Mouse (Mus musculus) forebrain, embryonic 12.5 days (tissue): ENCODE results near the gene Cep95. TPM values are rescaled to one million over a fixed set of nuclear protein-coding genes. Genes with fewer than 3 reads are reported as not detected.

Source experiments
- ATAC-seq: fragments of 200-750 bp; cut with Nextera tagmentation; 2 replicates; pipeline ENCODE4 v1.8.0; 2017; ENCODE audit warnings: moderate TSS enrichment; ENCODE audit not compliant: low FRiP score
- H3K27ac ChIP-seq: fragments of 300-500 bp; sonication (generic); 2 replicates; pipeline ENCODE4 v1.5.1; 2016; ENCODE audit warnings: mild to moderate bottlenecking
- H3K27me3 ChIP-seq: fragments of 300-500 bp; sonication (generic); 2 replicates; pipeline ENCODE4 v1.6.1; 2016; ENCODE audit warnings: mild to moderate bottlenecking
- H3K36me3 ChIP-seq: fragments of 300-500 bp; sonication (generic); replicated peaks from 2 replicates; pipeline ENCODE4 v1.6.1; 2016; ENCODE audit warnings: mild to moderate bottlenecking
- H3K4me1 ChIP-seq: fragments of 300-500 bp; sonication (generic); 2 replicates; pipeline ENCODE4 v1.6.1; 2016
- H3K4me2 ChIP-seq: fragments of 300-500 bp; sonication (generic); 2 replicates; pipeline ENCODE4 v1.6.1; 2016; ENCODE audit warnings: mild to moderate bottlenecking, moderate library complexity
- H3K4me3 ChIP-seq: fragments of 300-500 bp; sonication (generic); replicated peaks from 2 replicates; pipeline ENCODE4 v1.5.1; 2016; ENCODE audit warnings: mild to moderate bottlenecking
- H3K9ac ChIP-seq: fragments of 300-500 bp; sonication (generic); 2 replicates; pipeline ENCODE4 v1.6.1; 2016; ENCODE audit warnings: mild to moderate bottlenecking
- H3K9me3 ChIP-seq: fragments of 300-500 bp; sonication (generic); 2 replicates; pipeline ENCODE4 v1.6.1; 2016
- WGBS: fragments of 180-500 bp; shearing (Covaris S2); methylation state at CpG from one replicate; pipeline ENCODE4 v1.1.7; 2016; 5-methylcytosine and 5-hydroxymethylcytosine counted together
- polyA plus RNA-seq: library from polyadenylated mRNA; unstranded; fragments of >200 nt; fragmentation: Nextera tagmentation; extraction: Ambion mirVana; gene quantifications from 2 replicates; pipeline ENCODE4 v1.2.1, GENCODE M21; 2016

Gene Cep95
- polyA plus RNA-seq, 1 experiment from 2014 or later: 27.0 TPM

GRCm38 (mm10) chr11:106755583-106755982 lies 33.5 kb upstream of the Cep95 start:
- no peak overlapping the region for H3K27ac ChIP-seq
- 22% methylated on average over 5 of the region's 5 CpGs for WGBS
- no peak for ATAC-seq
- no peaks in the 10 kb centered on the region for H3K4me1 ChIP-seq
- no peak overlapping the region for H3K4me2 ChIP-seq
- no peaks in the 10 kb centered on the region for H3K36me3 ChIP-seq
- no peaks in the 10 kb centered on the region for H3K27me3 ChIP-seq
- H3K9ac ChIP-seq: no peak overlapping the region
- H3K4me3 ChIP-seq: no peak overlapping the region
- no peaks in the 10 kb centered on the region for H3K9me3 ChIP-seq

DNA sequence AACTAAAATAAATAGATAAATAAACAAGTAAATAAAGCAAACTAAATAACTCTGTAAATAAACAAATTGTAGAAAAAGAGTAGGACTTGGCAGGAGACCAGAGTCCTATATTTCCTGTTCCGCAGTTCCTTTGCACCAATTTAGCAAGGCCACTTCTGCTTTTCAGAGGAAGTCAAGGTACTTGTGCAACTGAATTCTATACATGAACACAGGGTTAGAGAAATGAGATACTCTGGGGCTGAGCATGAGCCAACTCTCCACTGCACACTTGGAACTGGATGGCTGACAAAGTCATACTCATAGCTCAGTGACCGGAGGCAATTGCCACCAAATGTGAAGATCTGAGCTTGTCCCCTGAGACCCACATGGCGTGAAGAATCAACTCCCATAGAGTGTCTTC lies 30.0 kb upstream of the Cep95 start:
- H3K27ac ChIP-seq: no peak overlapping the region
- no peaks in the 10 kb centered on the region for H3K36me3 ChIP-seq
- no peak overlapping the region for H3K4me2 ChIP-seq
- no peaks in the 10 kb centered on the region for H3K9me3 ChIP-seq
- 97% methylated on average over 3 of the region's 3 CpGs for WGBS
- H3K4me1 ChIP-seq: peaks cover 10% of the 10 kb centered on the region; the same call in 1 of the 2 replicates
- H3K9ac ChIP-seq: no peak overlapping the region
- no peak overlapping the region for H3K4me3 ChIP-seq
- ATAC-seq: no peak
- H3K27me3 ChIP-seq: no peaks in the 10 kb centered on the region

GRCm38 (mm10) chr11:106760511-106760910 lies 28.5 kb upstream of the Cep95 start:
- Histone ChIP-seq H3K27me3 (no peaks in the 10 kb centered on the region), H3K9me3 (no peaks in the 10 kb centered on the region), H3K4me1 (peaks cover 10% of the 10 kb centered on the region; the same call in 1 of the 2 replicates), H3K4me3 (no peak overlapping the region), H3K9ac (no peak overlapping the region), H3K36me3 (0 out of 2 replicates have a peak, but pooled peaks cover 6% of the 10 kb centered on the region), H3K27ac (no peak overlapping the region), H3K4me2 (no peak overlapping the region)
- ATAC-seq: no peak
- 93% methylated on average over 5 of the region's 5 CpGs for WGBS

GRCm38 (mm10) chr11:106762139-106762799 lies 26.8 kb upstream of the Cep95 start:
- Histone ChIP-seq H3K36me3 (peaks cover 21% of the 10 kb centered on the region), H3K4me1 (peaks cover 10% of the 10 kb centered on the region; the same call in 1 of the 2 replicates), H3K27me3 (no peaks in the 10 kb centered on the region), H3K4me3 (no peak overlapping the region), H3K4me2 (no peak overlapping the region), H3K27ac (peak overlapping the region; percentile 11; the same call in 1 of the 2 replicates), H3K9ac (no peak overlapping the region), H3K9me3 (no peaks in the 10 kb centered on the region)
- no peak for ATAC-seq
- WGBS: 68% methylated on average over 5 of the region's 5 CpGs

DNA sequence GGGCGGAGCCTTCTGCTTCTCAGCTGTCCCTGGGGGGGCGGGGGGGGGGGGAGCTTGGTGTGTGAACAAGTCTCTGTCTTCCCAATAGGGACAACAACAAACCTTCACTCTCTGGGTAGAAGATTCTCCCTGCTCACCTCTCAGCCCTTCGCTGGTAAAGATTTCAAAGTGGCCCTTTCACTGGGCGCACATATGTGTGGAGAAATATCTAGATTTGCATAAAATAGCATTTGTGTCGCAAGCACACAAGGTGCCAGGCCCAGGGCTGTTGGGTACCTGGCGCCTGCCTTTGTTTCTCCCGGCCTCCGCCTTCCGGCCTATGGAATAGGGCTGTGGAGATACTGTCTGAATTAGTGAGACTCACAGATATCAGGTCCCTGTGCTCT lies 26.3 kb upstream of the Cep95 start:
- WGBS: 76% methylated on average over 9 of the region's 9 CpGs
- ATAC-seq: no peak
- H3K27me3 ChIP-seq: no peaks in the 10 kb centered on the region

GRCm38 (mm10) chr11:106766611-106767162 lies 22.4 kb upstream of the Cep95 start:
- Histone ChIP-seq H3K4me2 (no peak overlapping the region), H3K36me3 (peaks cover 56% of the 10 kb centered on the region), H3K9me3 (no peaks in the 10 kb centered on the region), H3K9ac (no peak overlapping the region), H3K27ac (no peak overlapping the region), H3K4me1 (peaks cover 10% of the 10 kb centered on the region; the same call in 1 of the 2 replicates), H3K27me3 (no peaks in the 10 kb centered on the region), H3K4me3 (no peak overlapping the region)
- no peak for ATAC-seq
- WGBS: 91% methylated on average over 4 of the region's 4 CpGs

More for the DNA sequence above, 26.3 kb upstream of the Cep95 start:
- Histone ChIP-seq H3K4me3 (no peak overlapping the region), H3K9me3 (no peaks in the 10 kb centered on the region), H3K4me1 (peaks cover 10% of the 10 kb centered on the region; the same call in 1 of the 2 replicates), H3K9ac (no peak overlapping the region), H3K27ac (peak overlapping the region; percentile 11; the same call in 1 of the 2 replicates), H3K4me2 (no peak overlapping the region), H3K36me3 (peaks cover 27% of the 10 kb centered on the region)

DNA sequence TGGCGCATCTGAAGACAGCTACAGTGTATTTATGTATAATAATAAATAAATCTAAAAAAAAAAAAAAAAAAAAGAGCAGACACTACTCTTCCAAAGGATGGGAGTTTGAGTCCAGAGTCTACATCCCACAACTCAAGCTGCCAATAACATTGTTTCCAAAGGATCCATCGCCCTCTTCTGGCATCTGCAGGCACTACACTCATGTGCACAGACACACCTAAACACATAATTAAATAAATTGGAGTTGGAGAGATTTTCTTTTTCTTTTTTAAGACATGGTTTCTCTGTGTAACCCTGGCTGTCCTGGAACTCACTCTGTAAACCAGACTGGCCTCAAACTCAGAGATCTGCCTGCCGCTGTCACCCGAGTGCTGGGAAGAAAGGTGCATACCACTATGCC lies 21.5 kb upstream of the Cep95 start:
- Histone ChIP-seq H3K4me2 (no peak overlapping the region), H3K4me3 (no peak overlapping the region), H3K9ac (no peak overlapping the region), H3K36me3 (peaks cover 62% of the 10 kb centered on the region), H3K9me3 (no peaks in the 10 kb centered on the region), H3K27ac (no peak overlapping the region), H3K27me3 (no peaks in the 10 kb centered on the region), H3K4me1 (peaks cover 4% of the 10 kb centered on the region; the same call in 1 of the 2 replicates)
- no peak for ATAC-seq
- WGBS: 93% methylated on average over 4 of the region's 4 CpGs

DNA sequence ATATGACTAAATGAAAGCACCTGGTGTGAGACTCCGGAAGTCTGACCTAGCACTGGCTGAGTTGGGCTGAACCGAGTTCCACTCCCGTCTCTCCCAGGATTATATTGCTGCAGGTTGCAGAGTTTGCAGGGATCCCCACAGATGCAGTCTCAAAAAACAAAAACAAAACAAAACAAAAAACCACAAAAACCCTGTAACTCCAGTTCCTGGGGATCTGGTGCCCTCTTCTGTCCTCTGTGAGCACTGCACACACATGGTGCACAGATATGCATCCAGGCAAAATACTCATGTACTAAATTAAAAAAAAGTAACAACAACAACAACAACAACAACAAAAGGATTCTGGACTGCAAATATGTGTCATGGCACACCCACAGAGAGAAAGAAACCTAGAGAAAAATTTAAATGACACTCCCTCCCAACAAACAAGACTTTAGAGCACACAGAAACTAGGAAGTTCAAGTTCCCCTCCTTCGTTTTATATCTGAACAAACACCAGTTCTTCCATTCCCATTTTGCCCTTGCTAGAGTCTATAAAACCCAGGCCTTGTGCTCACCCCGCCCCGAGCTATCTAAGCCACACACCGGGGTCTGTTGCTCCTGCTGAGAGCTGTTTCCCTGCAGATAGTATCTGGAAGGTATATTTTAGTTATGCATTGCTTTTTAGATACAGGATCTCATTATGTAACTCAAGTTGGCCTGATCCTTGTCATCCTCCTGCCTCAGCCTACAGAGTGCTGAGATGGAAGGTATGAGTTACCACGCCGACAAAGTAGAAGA lies 18.7 kb upstream of the Cep95 start:
- H3K27ac ChIP-seq: no peak overlapping the region
- WGBS: 97% methylated on average over 9 of the region's 9 CpGs
- ATAC-seq: no peak
- H3K4me2 ChIP-seq: no peak overlapping the region
- no peaks in the 10 kb centered on the region for H3K4me1 ChIP-seq
- H3K9ac ChIP-seq: no peak overlapping the region
- no peak overlapping the region for H3K4me3 ChIP-seq
- peaks cover 85% of the 10 kb centered on the region for H3K36me3 ChIP-seq
- no peaks in the 10 kb centered on the region for H3K9me3 ChIP-seq
- H3K27me3 ChIP-seq: no peaks in the 10 kb centered on the region

- Histone ChIP-seq H3K9ac (no peak overlapping the region), H3K4me2 (no peak overlapping the region), H3K27me3 (no peaks in the 10 kb centered on the region), H3K9me3 (no peaks in the 10 kb centered on the region), H3K4me1 (peaks cover 4% of the 10 kb centered on the region; the same call in 1 of the 2 replicates), H3K4me3 (no peak overlapping the region), H3K36me3 (peaks cover 73% of the 10 kb centered on the region), H3K27ac (no peak overlapping the region)
- 92% methylated on average over 9 of the region's 9 CpGs for WGBS
- ATAC-seq: no peak
These were observed 16.0 kb upstream of the Cep95 start for GRCm38 (mm10) chr11:106773061-106773460.

- Histone ChIP-seq H3K4me1 (peaks cover 12% of the 10 kb centered on the region; the same call in 1 of the 2 replicates), H3K27ac (no peak overlapping the region), H3K9ac (no peak overlapping the region), H3K36me3 (peaks cover 60% of the 10 kb centered on the region), H3K4me3 (no peak overlapping the region), H3K9me3 (no peaks in the 10 kb centered on the region), H3K4me2 (no peak overlapping the region), H3K27me3 (no peaks in the 10 kb centered on the region)
- ATAC-seq: no peak
- 98% methylated on average over 4 of the region's 4 CpGs for WGBS
These were observed 12.1 kb upstream of the Cep95 start for GRCm38 (mm10) chr11:106776960-106777359.

DNA sequence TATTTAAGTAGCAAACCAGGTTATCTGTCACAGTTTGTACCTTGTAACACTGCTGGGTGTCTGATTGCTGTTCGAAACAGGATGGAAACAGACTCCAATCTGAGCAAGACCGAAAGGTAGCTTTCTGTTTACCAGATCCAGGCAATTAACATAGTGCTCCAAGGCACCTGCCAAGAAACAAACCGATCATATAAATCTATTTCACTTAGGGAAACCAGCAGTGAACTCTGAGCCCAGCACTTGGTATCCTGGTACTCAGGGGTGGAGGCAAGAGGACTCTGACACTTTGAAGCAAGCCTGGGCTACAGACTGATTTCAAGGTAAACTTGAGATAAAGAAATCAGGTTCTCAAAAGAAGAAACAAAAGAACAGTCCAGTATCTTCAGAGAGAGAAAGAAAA lies 11.7 kb upstream of the Cep95 start:
- Histone ChIP-seq H3K4me2 (no peak overlapping the region), H3K4me1 (peaks cover 12% of the 10 kb centered on the region; the same call in 1 of the 2 replicates), H3K36me3 (peaks cover 60% of the 10 kb centered on the region), H3K9ac (no peak overlapping the region), H3K9me3 (no peaks in the 10 kb centered on the region), H3K27me3 (no peaks in the 10 kb centered on the region), H3K4me3 (no peak overlapping the region), H3K27ac (no peak overlapping the region)
- ATAC-seq: no peak
- 89% methylated on average over 3 of the region's 3 CpGs for WGBS

- H3K36me3 ChIP-seq: peaks cover 60% of the 10 kb centered on the region
These were observed 10.9 kb upstream of the Cep95 start for GRCm38 (mm10) chr11:106778132-106778531.

More at GRCm38 (mm10) chr11:106778132-106778531, 10.9 kb upstream of the Cep95 start:
- H3K27me3 ChIP-seq: no peaks in the 10 kb centered on the region
- no peaks in the 10 kb centered on the region for H3K9me3 ChIP-seq
- peaks cover 12% of the 10 kb centered on the region; the same call in 1 of the 2 replicates for H3K4me1 ChIP-seq
- H3K9ac ChIP-seq: no peak overlapping the region
- peak overlapping the region; percentile 71; the same call in 1 of the 2 replicates for H3K4me2 ChIP-seq
- no peak for ATAC-seq
- no peak overlapping the region for H3K4me3 ChIP-seq
- H3K27ac ChIP-seq: no peak overlapping the region
- WGBS: 94% methylated on average over 7 of the region's 7 CpGs
